Mouse (Mus musculus) thymus, postnatal 0 days (tissue): ENCODE measurements around the gene Nudt15. TPM values are rescaled to one million over a fixed set of nuclear protein-coding genes. Genes with fewer than 3 reads are reported as not detected.

Source experiments
- DNase-seq: peaks from one replicate; pipeline ENCODE4 v3.0.0-alpha.2; 2015; ENCODE audit warnings: low spot score
- polyA plus RNA-seq: library from polyadenylated mRNA; unstranded; fragments of >200 nt; fragmentation: Nextera tagmentation; extraction: Ambion mirVana; gene quantifications from 2 replicates; pipeline ENCODE4 v1.2.1, GENCODE M21; 2015

Nudt15 gene
- polyA plus RNA-seq, 1 experiment from 2014 or later = 8.8 TPM

DNA sequence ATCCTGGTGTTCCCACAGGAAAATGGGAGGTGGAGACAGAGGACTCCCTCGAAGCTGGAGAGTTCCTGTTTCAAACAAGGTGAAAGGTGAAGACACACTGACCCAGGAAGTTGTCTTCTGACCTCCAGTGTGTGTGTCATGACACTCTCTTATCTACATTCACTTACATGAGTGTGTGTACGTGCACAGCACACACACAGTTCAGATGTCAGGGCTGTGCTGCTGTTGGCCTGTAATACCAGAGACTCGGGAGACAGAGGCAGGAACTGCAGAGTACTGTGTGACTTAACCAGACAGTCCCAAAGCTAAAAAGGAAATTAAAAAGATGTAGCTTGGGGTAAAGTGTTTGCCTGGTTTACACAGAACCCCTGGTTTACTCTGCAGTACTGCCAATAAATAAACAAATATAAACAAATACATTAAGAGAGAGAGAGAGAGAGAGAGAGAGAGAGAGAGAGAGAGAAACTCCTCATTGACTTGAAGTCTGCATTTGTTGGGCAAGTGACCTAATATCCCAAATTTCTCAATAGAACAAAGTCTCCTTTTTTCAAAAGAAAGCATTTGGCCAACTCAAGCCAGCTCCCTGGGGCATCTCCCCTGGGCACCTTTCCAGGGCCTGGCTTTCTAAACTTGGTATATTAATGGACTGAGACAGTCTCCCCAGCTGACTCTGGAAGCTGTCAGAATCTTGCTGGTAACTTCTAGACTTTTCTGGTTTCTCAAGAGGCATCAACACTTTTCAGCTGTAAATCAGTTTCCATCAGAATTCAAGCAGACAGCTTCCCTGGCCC is 74.2 kb downstream of the Nudt15 start:
- no peak for DNase-seq

DNA sequence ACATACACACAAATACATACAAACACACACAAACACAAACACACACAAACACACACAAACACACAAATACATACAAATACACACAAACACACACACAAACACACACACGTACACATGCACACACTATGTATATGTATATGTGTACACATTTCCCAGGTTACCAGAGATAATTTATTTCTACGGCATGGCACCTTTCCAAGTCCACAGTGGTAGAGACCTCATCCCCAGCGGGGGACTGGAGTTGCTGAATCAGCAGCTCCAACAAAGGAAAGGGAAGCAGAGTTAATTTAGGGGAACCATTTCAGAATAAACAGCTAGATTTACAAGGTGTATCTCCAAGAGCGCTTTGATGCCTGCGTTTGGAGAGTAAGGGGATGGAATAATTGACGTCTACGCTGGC is 75.8 kb downstream of the Nudt15 start:
- DNase-seq = no peak

DNA sequence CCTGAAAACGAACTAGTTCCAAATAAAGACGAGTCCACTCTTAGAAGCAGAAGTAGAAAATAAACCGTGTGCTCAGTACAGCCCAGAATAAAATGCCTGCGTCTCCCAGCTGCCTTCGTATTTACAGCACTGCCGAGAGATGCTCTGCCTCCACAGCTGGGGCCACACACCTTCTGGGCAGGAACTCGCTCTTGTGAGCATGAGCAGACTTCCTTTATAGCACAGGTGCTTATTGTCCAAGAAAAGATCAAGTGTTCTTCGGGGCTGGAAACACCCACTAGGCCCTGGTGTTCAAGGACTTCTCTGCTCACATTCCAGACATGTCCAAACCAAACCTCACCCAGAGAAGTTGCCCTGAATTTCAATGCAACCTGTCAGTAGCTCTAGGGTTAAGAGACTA is 77.4 kb downstream of the Nudt15 start:
- peak; percentile 26 for DNase-seq

DNA sequence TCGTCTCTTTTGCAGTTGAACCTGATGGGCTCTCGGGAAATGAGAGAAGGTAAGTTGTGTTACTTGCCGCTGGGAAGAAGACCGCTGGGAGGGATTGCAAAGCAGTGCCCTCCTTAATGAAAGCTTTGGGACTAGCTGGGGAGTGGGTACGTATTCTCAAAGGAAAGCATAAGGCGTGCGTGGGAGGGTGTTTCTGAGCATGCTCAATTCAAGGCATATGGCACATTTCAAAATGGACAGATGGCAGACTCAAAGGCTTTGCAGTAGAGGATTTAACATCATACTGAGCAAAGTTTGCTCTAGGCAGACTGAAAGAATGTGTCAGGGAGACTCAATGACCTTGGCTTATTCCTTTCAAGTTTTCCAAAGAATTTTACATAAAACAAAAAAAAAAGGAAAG is 78.5 kb downstream of the Nudt15 start:
- no peak for DNase-seq

Other genes starting within 250 kb of the Nudt15 start
- 51.7 and 54.3 TPM in 2 replicates for gene Rb1, start 222.4 kb downstream of the Nudt15 start, polyA plus RNA-seq
- 1,456 and 1,514 TPM in 2 replicates for gene Itm2b, start 163.0 kb downstream of the Nudt15 start, polyA plus RNA-seq
- 80.7 and 90.5 TPM in 2 replicates for gene Med4, start 38.2 kb downstream of the Nudt15 start, polyA plus RNA-seq
- 90.3 and 90.9 TPM in 2 replicates for gene Sucla2, start 22.9 kb downstream of the Nudt15 start, polyA plus RNA-seq
- gene Gm21750, start 113.0 kb upstream of the Nudt15 start, polyA plus RNA-seq = not detected in 2 replicates